ENCODE assay signal across 14 mouse cellular contexts in genomic region chr17:32169518-32170225, GRCm38 (mm10). TPM values are rescaled to one million over a fixed set of nuclear protein-coding genes. Genes with fewer than 3 reads are reported as not detected.
DNase-seq lines count a peak whose midpoint lies in the region; ATAC-seq and TF ChIP-seq lines count a peak whose summit lies in the region.
"Had no signal": no experiment of that assay in that cellular context is flagged by ENCODE, and none has a peak within 500 bp of the region (broad histone marks: within the 10 kb centered on the region; RNA-seq: fewer than 3 reads in every experiment).

No protein-coding gene starts in this region.

- no peak overlapping the region for H3K4me3 ChIP-seq in limb, embryonic 14.5 days (replicated peaks; ENCODE audit: low read length)
- H3K4me3 ChIP-seq in limb, embryonic 10.5 days = no peak overlapping the region
- H3K4me3 ChIP-seq in intestine, embryonic 15.5 days (replicated peaks) = no peak overlapping the region
- H3K4me3 ChIP-seq in kidney, adult 2 months (ENCODE audit: insufficient read depth, low read depth, low read length) = no peak overlapping the region
- H3K4me3 ChIP-seq: forebrain, embryonic 15.5 days had no signal

- H3K9me3 ChIP-seq in limb, embryonic 14.5 days (ENCODE audit: control insufficient read depth, low read length) = no peaks in the 10 kb centered on the region
- H3K9me3 ChIP-seq in limb, embryonic 10.5 days (replicated peaks) = no peaks in the 10 kb centered on the region
- H3K9me3 ChIP-seq in intestine, embryonic 15.5 days = no peaks in the 10 kb centered on the region
- H3K9me3 ChIP-seq: forebrain, embryonic 15.5 days had no signal

- H3K27me3 ChIP-seq in limb, embryonic 14.5 days (ENCODE audit: control insufficient read depth, insufficient read depth, low read length) = no peaks in the 10 kb centered on the region
- no peaks in the 10 kb centered on the region for H3K27me3 ChIP-seq in limb, embryonic 10.5 days (ENCODE audit: low read depth, poor library complexity, severe bottlenecking)
- no peaks in the 10 kb centered on the region for H3K27me3 ChIP-seq in intestine, embryonic 15.5 days (replicated peaks)
- no peaks in the 10 kb centered on the region for H3K27me3 ChIP-seq in kidney, adult 2 months (replicated peaks; ENCODE audit: control insufficient read depth, insufficient read depth, low read length)
- H3K27me3 ChIP-seq: forebrain, embryonic 15.5 days had no signal

- no peak for TF ChIP-seq POLR2A in limb, embryonic 14.5 days (IDR thresholded peaks at IDR 0.05; ENCODE audit: borderline replicate concordance, extremely low read depth, insufficient read depth, insufficient read length)
- no peak for TF ChIP-seq POLR2A in kidney, adult 2 months (IDR thresholded peaks at IDR 0.05; ENCODE audit: low read depth, low read length)

- 63% methylated on average over 4 of the region's 4 CpGs for WGBS in limb, embryonic 14.5 days
- 85% methylated on average over 4 of the region's 4 CpGs for WGBS in limb, embryonic 10.5 days
- WGBS in intestine, embryonic 15.5 days = 49% methylated on average over 4 of the region's 4 CpGs
- 56% methylated on average over 4 of the region's 4 CpGs for WGBS in kidney, adult 2 months

- H3K36me3 ChIP-seq in limb, embryonic 14.5 days (ENCODE audit: control insufficient read depth, insufficient read depth, low read length) = no peaks in the 10 kb centered on the region
- H3K36me3 ChIP-seq in limb, embryonic 10.5 days = no peaks in the 10 kb centered on the region
- no peaks in the 10 kb centered on the region for H3K36me3 ChIP-seq in intestine, embryonic 15.5 days
- no peaks in the 10 kb centered on the region for H3K36me3 ChIP-seq in kidney, adult 2 months (ENCODE audit: control insufficient read depth, insufficient read depth, low read length)
- H3K36me3 ChIP-seq: forebrain, embryonic 15.5 days had no signal

- peaks cover 8% of the 10 kb centered on the region; the same call in 1 of the 2 replicates for H3K4me1 ChIP-seq in limb, embryonic 14.5 days (ENCODE audit: control insufficient read depth, insufficient read depth, low read length)
- H3K4me1 ChIP-seq in limb, embryonic 10.5 days = peaks cover 31% of the 10 kb centered on the region
- peaks cover 21% of the 10 kb centered on the region for H3K4me1 ChIP-seq in intestine, embryonic 15.5 days (replicated peaks)
- no peaks in the 10 kb centered on the region for H3K4me1 ChIP-seq in kidney, adult 2 months (ENCODE audit: control insufficient read depth, insufficient read depth, low read length)

- TF ChIP-seq CTCF in kidney, adult 2 months (conservative IDR thresholded peaks at IDR 0.05; ENCODE audit: insufficient read depth, insufficient read length, low read depth, low read length) = no peak

- H3K27ac ChIP-seq in limb, embryonic 14.5 days (replicated peaks; ENCODE audit: low read depth, low read length) = no peak overlapping the region
- no peak overlapping the region for H3K27ac ChIP-seq in limb, embryonic 10.5 days
- H3K27ac ChIP-seq in intestine, embryonic 15.5 days = no peak overlapping the region
- no peak overlapping the region for H3K27ac ChIP-seq in kidney, adult 2 months (ENCODE audit: insufficient read depth, low read depth, low read length)
- H3K27ac ChIP-seq: forebrain, embryonic 15.5 days had no signal

- no peak overlapping the region for H3K4me2 ChIP-seq in limb, embryonic 14.5 days (replicated peaks; ENCODE audit: low read depth, low read length, severe bottlenecking)
- no peak overlapping the region for H3K4me2 ChIP-seq in intestine, embryonic 15.5 days (replicated peaks)
- H3K4me2 ChIP-seq: forebrain, embryonic 15.5 days had no signal

- peak; percentile 51 for DNase-seq in limb, embryonic 14.5 days (ENCODE audit: low spot score)
- no peak for DNase-seq in limb, embryonic 10.5 days (ENCODE audit: low spot score)
- DNase-seq in yolk sac, embryonic 10.5 days (ENCODE audit: low spot score) = peak; percentile 43
- no peak for DNase-seq in kidney, adult 2 months
- DNase-seq in heart, adult 9 months (ENCODE audit: low spot score in 2 of 2) = no peak
- DNase-seq in cerebellum, postnatal 14 days = no peak
- DNase-seq: gastrocnemius, postnatal 36 days; heart, postnatal 14 days; lung, postnatal 10 days; retina, postnatal 1 day had no signal

- no peak for ATAC-seq in limb, embryonic 14.5 days (ENCODE audit: low FRiP score, low read depth)
- peak; percentile 65 for ATAC-seq in intestine, embryonic 15.5 days
- ATAC-seq in megakaryocyte-erythroid progenitor cell, adult 5-6 weeks (replicated peaks; ENCODE audit: low FRiP score, low TSS enrichment, poor library complexity, severe bottlenecking) = peak; percentile 50; the same call in 1 of the 2 replicates
- ATAC-seq: forebrain, embryonic 15.5 days had no signal

- no peak overlapping the region for H3K9ac ChIP-seq in limb, embryonic 14.5 days (ENCODE audit: low read depth, low read length, severe bottlenecking)
- H3K9ac ChIP-seq in intestine, embryonic 15.5 days = no peak overlapping the region
- H3K9ac ChIP-seq: forebrain, embryonic 15.5 days had no signal

RNA-seq across cellular contexts. Expression of gene Notch3, which starts 3.0 kb away (rescaled TPM):
- polyA plus RNA-seq in limb, embryonic 14.5 days (2012; rRNA removed) = 50.0 and 77.6 TPM in 2 replicates
- 17.7 and 19.4 TPM in 2 replicates for polyA plus RNA-seq in limb, embryonic 14.5 days (2014; fragmentation: Nextera tagmentation; extraction: Ambion mirVana)
- polyA plus RNA-seq in limb, embryonic 10.5 days (2016; fragmentation: Nextera tagmentation; extraction: Ambion mirVana) = 23.8 and 32.1 TPM in 2 replicates
- polyA plus RNA-seq in intestine, embryonic 15.5 days (2015; fragmentation: Nextera tagmentation; extraction: Ambion mirVana) = 8.1 and 8.3 TPM in 2 replicates
- total RNA-seq in megakaryocyte-erythroid progenitor cell, adult 5-6 weeks (2014; fragmentation: Nextera tagmentation) = not detected in 2 replicates
- total RNA-seq in megakaryocyte-erythroid progenitor cell, adult 5-6 weeks (2017) = 0.04 TPM in 1 of 2 replicates, not detected in the other
- 12.0 and 16.9 TPM in 2 replicates for polyA plus RNA-seq in kidney, adult 2 months (2012; rRNA removed)

RNA-seq across cellular contexts. Expression of gene Ephx3, which starts 19.7 kb away (rescaled TPM):
- 1.6 and 1.9 TPM in 2 replicates for polyA plus RNA-seq in limb, embryonic 14.5 days (2012; rRNA removed)
- polyA plus RNA-seq in limb, embryonic 14.5 days (2014; fragmentation: Nextera tagmentation; extraction: Ambion mirVana) = 3.3 and 5.5 TPM in 2 replicates
- polyA plus RNA-seq in limb, embryonic 10.5 days (2016; fragmentation: Nextera tagmentation; extraction: Ambion mirVana) = 0.11 TPM in 1 of 2 replicates, not detected in the other
- 0.14 and 0.16 TPM in 2 replicates for polyA plus RNA-seq in intestine, embryonic 15.5 days (2015; fragmentation: Nextera tagmentation; extraction: Ambion mirVana)
- total RNA-seq in megakaryocyte-erythroid progenitor cell, adult 5-6 weeks (2014; fragmentation: Nextera tagmentation) = not detected in 2 replicates
- not detected in 2 replicates for total RNA-seq in megakaryocyte-erythroid progenitor cell, adult 5-6 weeks (2017)
- 1.3 TPM in 2 replicates for polyA plus RNA-seq in kidney, adult 2 months (2012; rRNA removed)
- polyA plus RNA-seq: intestine, embryonic 14.5 days had no signal

Comparison
In these comparisons a context has a peak if more than half of its experiments do, and no peak if none do; other contexts are left out.
1. DNase-seq: peak in limb, embryonic 14.5 days (single experiment) and yolk sac, embryonic 10.5 days (single experiment); none in limb, embryonic 10.5 days (single experiment), kidney, adult 2 months (single experiment), heart, adult 9 months (0 of 2) and cerebellum, postnatal 14 days (0 of 2).